Mouse (Mus musculus) ES-E14 (cell line): ENCODE measurements around the gene Dock4. TPM values are rescaled to one million over a fixed set of nuclear protein-coding genes. Genes with fewer than 3 reads are reported as not detected.
A peak's percentile ranks its signal among the peaks of the same experiment; 100 is the strongest.

ENCODE experiments used
- DNase-seq: peaks from one replicate; pipeline ENCODE4 v3.0.0-alpha.2; 2013; ENCODE audit warnings: low read depth, low spot score
- H3K27ac ChIP-seq: 2 replicates; pipeline ENCODE4 v1.5.1; 2012; ENCODE audit warnings: low read depth, mild to moderate bottlenecking, low read length, moderate library complexity, mixed read lengths; ENCODE audit not compliant: poor library complexity, insufficient read depth, severe bottlenecking
- H3K36me3 ChIP-seq: 2 replicates; pipeline ENCODE4 v1.6.1; 2012; ENCODE audit warnings: mild to moderate bottlenecking, low read length, moderate library complexity, mixed read lengths; ENCODE audit not compliant: control insufficient read depth, poor library complexity, insufficient read depth, severe bottlenecking
- H3K4me1 ChIP-seq, 2 experiments: fragments of 150-350 bp in 1 of 2; sonication (generic) in 1 of 2; 2 replicates each; pipeline ENCODE4 v1.6.1; 2012; ENCODE audit warnings: low read length in 2 of 2, mild to moderate bottlenecking in 1 of 2, mixed read lengths in 1 of 2; ENCODE audit not compliant: control insufficient read depth in 2 of 2, insufficient read depth in 2 of 2, poor library complexity in 1 of 2
- H3K4me3 ChIP-seq, 2 experiments: fragments of 150-350 bp in 1 of 2; sonication (generic) in 1 of 2; 2 replicates each; pipeline ENCODE4 v1.5.1; 2012; ENCODE audit warnings: low read length in 2 of 2, low read depth in 1 of 2, mild to moderate bottlenecking in 1 of 2, mixed read lengths in 1 of 2; ENCODE audit not compliant: insufficient read depth in 1 of 2, poor library complexity in 1 of 2, severe bottlenecking in 1 of 2
- H3K9ac ChIP-seq: 2 replicates; pipeline ENCODE4 v1.6.1; 2012; ENCODE audit warnings: low read depth, mild to moderate bottlenecking, low read length, mixed read lengths; ENCODE audit not compliant: poor library complexity, insufficient read depth, severe bottlenecking
- H3K9me3 ChIP-seq: fragments of 150-350 bp; sonication (generic); 2 replicates; pipeline ENCODE4 v1.6.1; 2012; ENCODE audit warnings: low read depth, mild to moderate bottlenecking, low read length; ENCODE audit not compliant: control insufficient read depth, insufficient read depth
- CHD2 ChIP-seq: IDR thresholded peaks from 2 replicates; pipeline ENCODE4 v1.6.1; 2014; ENCODE audit warnings: mild to moderate bottlenecking, low read depth, low read length, inconsistent platforms
- HCFC1 ChIP-seq: IDR thresholded peaks from 2 replicates; pipeline ENCODE4 v1.6.1; 2012; ENCODE audit warnings: low read length, inconsistent platforms, borderline replicate concordance; ENCODE audit not compliant: insufficient read depth
- MAFK ChIP-seq: IDR thresholded peaks from 2 replicates; pipeline ENCODE4 v1.6.1; 2014; ENCODE audit warnings: mild to moderate bottlenecking, low read depth, low read length, inconsistent platforms; ENCODE audit not compliant: insufficient read depth
- ZC3H11A ChIP-seq: IDR thresholded peaks from 2 replicates; pipeline ENCODE4 v1.6.1; 2012; ENCODE audit warnings: low read depth, mild to moderate bottlenecking, inconsistent platforms, low read length, borderline replicate concordance
- ZNF384 ChIP-seq: IDR thresholded peaks from 2 replicates; pipeline ENCODE4 v1.6.1; 2012; ENCODE audit warnings: low read depth, low read length, inconsistent platforms
- in situ Hi-C, 2 experiments: fragments of 600-800 bp; cut with MboI; formaldehyde crosslinking; loops; one replicate each; pipeline ENCODE4 v1.15.1; 2025; ENCODE audit warnings: low sequenced_read_pairs in 2 of 2, inconsistent platforms in 1 of 2; ENCODE audit not compliant: unreplicated experiment in 2 of 2
- total RNA-seq: library from RNA; depleted of rRNA; stranded (reverse); fragments of 300-350 nt; gene quantifications from 2 replicates; pipeline ENCODE4 v1.2.3, GENCODE M21; 2012

Dock4 gene
- total RNA-seq, 1 experiment = 7.9 TPM

DNA sequence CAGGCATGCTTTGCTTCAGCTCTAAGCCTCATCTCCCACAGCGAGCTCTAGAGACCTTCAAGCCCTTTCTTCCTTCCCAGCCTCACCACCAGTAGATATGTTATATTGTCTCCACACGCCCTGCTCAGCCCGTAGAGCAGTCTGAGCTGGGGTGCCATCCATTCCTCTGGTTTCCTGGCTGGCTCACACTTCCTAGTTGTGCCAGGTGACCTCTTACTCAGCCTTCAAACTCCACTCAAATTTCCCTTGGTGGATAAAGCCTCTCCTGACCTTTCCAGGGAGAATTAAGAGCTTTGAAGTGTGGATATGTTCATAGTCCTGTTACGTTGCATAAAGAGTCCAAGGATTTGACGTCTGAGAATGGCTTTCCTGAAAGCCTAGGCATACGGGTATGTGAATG is 68.3 kb downstream of the Dock4 start:
- Histone ChIP-seq H3K9ac (no peak overlapping the region), H3K9me3 (no peaks in the 10 kb centered on the region), H3K4me1 (peaks cover 0 to 1% of the 10 kb centered on the region in 2 experiments; a peak in 1 of 4 replicates), H3K27ac (no peak overlapping the region), H3K4me3 (no peak overlapping the region), H3K36me3 (no peaks in the 10 kb centered on the region)
- in situ Hi-C loops = no loop called here
- no peak for DNase-seq
- TF ChIP-seq MAFK (no peak), HCFC1 (no peak), CHD2 (no peak), ZC3H11A (no peak), ZNF384 (no peak)

DNA sequence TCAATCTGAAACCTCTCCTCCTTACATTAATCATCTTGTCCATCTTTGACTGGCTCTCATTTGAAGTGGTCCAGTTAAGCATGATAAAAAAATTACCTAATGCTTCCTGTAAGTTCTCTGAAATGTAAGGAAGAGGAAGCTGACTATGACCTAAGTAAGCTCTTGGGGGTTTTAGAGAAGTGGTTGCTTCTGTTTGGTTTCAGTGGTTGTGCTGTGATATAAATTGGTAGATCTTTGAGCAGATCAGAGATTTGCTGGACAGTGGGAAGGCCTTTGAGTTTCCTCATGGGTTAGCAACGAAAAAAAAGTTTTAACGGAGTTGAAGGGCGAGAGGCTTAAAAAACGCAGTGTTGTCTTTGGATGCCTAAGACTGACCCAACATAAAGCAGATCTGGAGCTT is 76.7 kb downstream of the Dock4 start:
- no peak for TF ChIP-seq ZNF384
- no peak for TF ChIP-seq CHD2
- TF ChIP-seq MAFK = no peak
- no peak for TF ChIP-seq HCFC1
- DNase-seq = no peak
- Histone ChIP-seq H3K9me3 (no peaks in the 10 kb centered on the region), H3K36me3 (no peaks in the 10 kb centered on the region), H3K27ac (no peak overlapping the region), H3K4me3 (no peak overlapping the region), H3K9ac (no peak overlapping the region), H3K4me1 (no peaks in the 10 kb centered on the region)
- in situ Hi-C loops = no loop called here

- TF ChIP-seq ZNF384 (no peak), HCFC1 (no peak), ZC3H11A (no peak), MAFK (peak; percentile 81), CHD2 (no peak)
- Histone ChIP-seq H3K36me3 (no peaks in the 10 kb centered on the region), H3K27ac (no peak overlapping the region), H3K4me3 (no peak overlapping the region), H3K9me3 (no peaks in the 10 kb centered on the region), H3K4me1 (no peaks in the 10 kb centered on the region), H3K9ac (no peak overlapping the region)
- DNase-seq = no peak
- in situ Hi-C loops = no loop called here
Observed at GRCm38 (mm10) chr12:40523020-40523419, 77.3 kb downstream of the Dock4 start.

GRCm38 (mm10) chr12:40525045-40525444 is 79.3 kb downstream of the Dock4 start:
- DNase-seq = no peak
- H3K27ac ChIP-seq = no peak overlapping the region
- H3K4me3 ChIP-seq = no peak overlapping the region
- TF ChIP-seq CHD2 (no peak), ZNF384 (no peak), HCFC1 (no peak), ZC3H11A (no peak), MAFK (no peak)
- H3K9me3 ChIP-seq = no peaks in the 10 kb centered on the region
- in situ Hi-C loops = no loop called here
- no peak overlapping the region for H3K9ac ChIP-seq
- no peaks in the 10 kb centered on the region for H3K4me1 ChIP-seq
- H3K36me3 ChIP-seq = no peaks in the 10 kb centered on the region
